Mouse (Mus musculus): Measurements from ENCODE around the gene Rai1.

DNA sequence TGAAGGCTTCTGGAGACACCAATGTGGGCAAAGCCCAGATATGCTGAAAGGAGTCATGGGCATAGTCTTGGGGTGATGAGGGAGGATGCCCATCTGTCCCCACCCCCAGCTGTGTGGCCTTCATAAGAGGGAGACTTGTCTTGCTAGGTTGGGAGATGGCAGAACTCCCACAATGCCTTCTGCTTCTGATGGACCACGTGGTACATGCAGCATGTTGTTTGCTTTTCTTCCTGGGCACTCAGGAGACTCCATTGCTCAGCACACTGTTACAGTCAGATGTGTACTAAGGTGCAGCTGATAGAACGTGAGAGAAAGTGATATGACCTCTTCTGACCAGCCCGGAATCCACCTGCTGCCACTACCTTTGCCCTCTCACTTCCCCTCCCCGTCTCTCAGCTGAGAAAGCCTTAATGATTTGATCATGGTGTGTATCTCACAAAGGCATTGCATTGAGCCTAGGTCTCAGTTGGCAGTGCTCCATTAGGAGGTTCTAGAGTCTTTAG, 43.3 kb upstream of the Rai1 start:
- TF ChIP-seq POLR2A (IDR thresholded peaks at IDR 0.05; ENCODE audit: extremely low read depth, insufficient read depth, low read length) (no peak), CTCF (IDR thresholded peaks at IDR 0.05; ENCODE audit: low read depth, low read length) (no peak)
